Mouse (Mus musculus): ENCODE measurements around the gene St6gal1. TPM values are rescaled to one million over a fixed set of nuclear protein-coding genes. Genes with fewer than 3 reads are reported as not detected.

Gene St6gal1
- polyA plus RNA-seq, 1 experiment from 2014 or later = 30.6 TPM

DNA sequence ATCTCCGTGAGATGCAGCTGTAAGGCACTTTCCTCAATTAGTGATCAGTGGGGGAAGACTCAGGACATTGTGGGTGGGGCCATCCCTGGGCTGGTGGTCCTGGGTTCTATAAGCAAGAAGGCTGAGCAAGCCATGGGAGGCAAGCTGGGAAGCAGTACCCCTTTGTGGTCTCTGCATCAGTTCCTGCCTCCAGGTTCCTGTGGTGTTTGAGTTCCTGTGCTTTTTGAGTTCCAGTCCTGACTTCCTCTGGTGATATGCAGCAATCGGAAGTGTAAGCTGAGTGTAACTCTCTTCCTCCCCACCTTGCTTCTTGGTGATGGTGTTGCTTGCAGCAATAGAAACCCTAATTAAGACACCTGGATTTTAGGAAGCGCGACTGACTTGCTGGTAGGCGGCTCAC is 58.4 kb downstream of the St6gal1 start:
- Histone ChIP-seq H3K27ac (replicated peaks; ENCODE audit: low read depth, low read length) (no peak overlapping the region), H3K9ac (replicated peaks; ENCODE audit: low read length) (no peak overlapping the region), H3K9me3 (ENCODE audit: control insufficient read depth, low read length) (no peaks in the 10 kb centered on the region), H3K4me2 (ENCODE audit: low read length) (no peak overlapping the region), H3K36me3 (ENCODE audit: control insufficient read depth, insufficient read depth, low read length) (no peaks in the 10 kb centered on the region), H3K27me3 (ENCODE audit: control insufficient read depth, insufficient read depth, low read length) (no peaks in the 10 kb centered on the region), H3K4me1 (ENCODE audit: control insufficient read depth, insufficient read depth, low read length) (0 out of 2 replicates have a peak, but pooled peaks cover 6% of the 10 kb centered on the region), H3K4me3 (replicated peaks; ENCODE audit: low read depth, low read length) (no peak overlapping the region)
- no peak for DNase-seq
- 94% methylated on average over 5 of the region's 5 CpGs for WGBS
- ATAC-seq (ENCODE audit: low FRiP score, low TSS enrichment) = no peak

DNA sequence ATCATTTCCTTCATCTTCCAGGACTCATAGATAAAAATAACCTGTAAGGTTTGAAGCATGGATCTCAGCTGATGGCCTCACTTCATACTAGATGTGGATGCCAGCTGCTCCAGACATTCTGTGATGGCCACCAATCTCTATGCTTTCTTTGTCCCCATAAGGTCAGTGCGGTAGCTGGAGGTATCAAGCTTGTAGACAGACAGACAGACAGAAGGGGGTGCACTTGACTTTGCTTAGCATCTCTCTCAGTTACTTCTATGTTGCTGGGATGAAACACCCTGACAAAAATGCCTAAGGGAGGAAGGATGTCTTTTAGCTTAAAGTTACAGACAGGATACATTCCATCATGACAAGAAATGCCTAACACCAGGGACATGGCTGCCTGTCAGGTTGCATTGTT is 59.1 kb downstream of the St6gal1 start:
- Histone ChIP-seq H3K9me3 (ENCODE audit: control insufficient read depth, low read length) (no peaks in the 10 kb centered on the region), H3K36me3 (ENCODE audit: control insufficient read depth, insufficient read depth, low read length) (no peaks in the 10 kb centered on the region), H3K4me3 (replicated peaks; ENCODE audit: low read depth, low read length) (no peak overlapping the region), H3K27me3 (ENCODE audit: control insufficient read depth, insufficient read depth, low read length) (no peaks in the 10 kb centered on the region), H3K27ac (replicated peaks; ENCODE audit: low read depth, low read length) (no peak overlapping the region), H3K4me2 (ENCODE audit: low read length) (no peak overlapping the region), H3K9ac (replicated peaks; ENCODE audit: low read length) (no peak overlapping the region), H3K4me1 (ENCODE audit: control insufficient read depth, insufficient read depth, low read length) (0 out of 2 replicates have a peak, but pooled peaks cover 6% of the 10 kb centered on the region)
- WGBS = 94% methylated on average over 1 of the region's 1 CpGs
- ATAC-seq (ENCODE audit: low FRiP score, low TSS enrichment) (no peak), DNase-seq (no peak)

DNA sequence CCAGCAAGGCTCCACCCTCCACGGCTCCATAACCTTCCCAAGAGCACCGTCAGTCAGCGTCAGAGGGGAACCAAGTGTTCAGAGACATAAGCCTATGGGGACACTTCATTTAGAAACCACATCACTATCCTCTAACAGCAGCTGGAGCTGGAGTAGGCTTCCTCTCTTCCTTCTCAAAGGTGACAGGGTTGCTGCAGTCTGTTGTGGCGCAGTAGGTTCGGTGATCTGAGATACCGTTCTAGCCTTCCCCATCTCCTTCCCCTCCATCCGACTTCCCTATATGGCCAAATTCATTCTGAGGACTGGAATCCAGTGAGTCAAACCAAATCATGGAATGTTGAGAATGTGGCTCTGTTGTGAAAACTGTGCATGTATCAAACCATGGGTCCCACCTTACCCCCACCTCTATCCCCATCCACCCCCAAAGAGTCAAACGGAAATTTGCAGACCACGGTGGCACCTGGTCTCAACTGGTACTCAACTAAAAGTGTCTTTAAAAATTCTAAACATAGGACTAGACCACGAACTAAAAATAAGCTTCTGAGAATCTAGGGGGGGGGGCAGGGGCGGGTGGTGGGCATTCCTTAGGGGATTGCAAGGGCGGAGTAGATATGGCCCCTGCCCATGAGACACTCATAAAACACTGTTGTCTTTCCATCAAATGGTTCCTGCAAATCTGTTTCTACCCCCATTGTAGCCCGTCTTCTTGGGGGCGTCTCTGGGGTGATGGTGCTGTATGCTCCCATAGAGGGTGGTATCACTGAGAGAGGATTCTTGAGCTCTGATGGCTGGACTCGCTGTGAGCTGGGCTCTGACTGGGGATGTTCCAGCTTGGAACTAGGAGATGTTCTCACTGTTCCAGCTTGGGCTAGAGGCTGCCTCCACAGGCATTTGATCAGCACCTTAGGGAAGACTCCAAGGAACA is 60.2 kb downstream of the St6gal1 start:
- ATAC-seq (ENCODE audit: low FRiP score, low TSS enrichment) (no peak), DNase-seq (no peak)
- Histone ChIP-seq H3K9ac (replicated peaks; ENCODE audit: low read length) (no peak overlapping the region), H3K27me3 (ENCODE audit: control insufficient read depth, insufficient read depth, low read length) (no peaks in the 10 kb centered on the region), H3K9me3 (ENCODE audit: control insufficient read depth, low read length) (no peaks in the 10 kb centered on the region), H3K4me3 (replicated peaks; ENCODE audit: low read depth, low read length) (no peak overlapping the region), H3K27ac (replicated peaks; ENCODE audit: low read depth, low read length) (no peak overlapping the region), H3K36me3 (ENCODE audit: control insufficient read depth, insufficient read depth, low read length) (no peaks in the 10 kb centered on the region), H3K4me1 (ENCODE audit: control insufficient read depth, insufficient read depth, low read length) (0 out of 2 replicates have a peak, but pooled peaks cover 6% of the 10 kb centered on the region), H3K4me2 (ENCODE audit: low read length) (no peak overlapping the region)
- 91% methylated on average over 15 of the region's 15 CpGs for WGBS

DNA sequence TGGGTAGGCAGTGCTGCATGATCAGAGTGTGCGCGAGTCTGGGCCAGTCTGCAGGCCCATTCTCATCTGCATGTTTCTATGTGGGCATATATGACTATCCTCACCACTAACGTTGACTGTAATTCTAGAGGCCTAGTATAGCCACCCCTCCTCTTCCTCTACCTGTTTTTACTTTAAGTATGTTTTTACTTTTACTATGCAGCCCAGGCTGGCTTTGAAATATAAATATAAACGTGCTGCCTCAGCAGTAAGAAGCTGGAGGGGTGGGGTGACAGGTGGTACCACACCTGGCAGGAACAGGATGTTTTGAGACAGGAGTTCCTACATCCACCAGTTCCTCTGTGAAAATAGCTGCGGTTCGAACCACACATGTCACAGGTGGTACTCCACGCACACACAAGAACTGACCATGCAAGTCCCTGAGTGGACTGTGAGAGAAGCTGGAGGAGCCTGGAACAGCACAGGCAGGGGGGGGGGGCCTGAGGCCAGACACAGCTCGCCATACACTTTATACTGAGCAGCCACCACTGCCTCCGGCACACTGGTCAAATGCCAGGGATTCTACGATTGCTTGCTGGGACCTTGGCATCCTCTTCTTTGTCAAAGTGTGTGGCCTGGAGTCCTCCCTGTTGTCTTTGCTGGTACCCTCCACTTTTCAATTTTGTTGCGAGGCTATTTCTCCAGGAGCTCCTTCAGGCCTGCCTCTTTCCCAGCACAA is 62.0 kb downstream of the St6gal1 start:
- H3K4me3 ChIP-seq (replicated peaks; ENCODE audit: low read depth, low read length) = no peak overlapping the region
- DNase-seq (no peak), ATAC-seq (ENCODE audit: low FRiP score, low TSS enrichment) (no peak)
- 89% methylated on average over 11 of the region's 11 CpGs for WGBS
- H3K9ac ChIP-seq (replicated peaks; ENCODE audit: low read length) = no peak overlapping the region
- no peak overlapping the region for H3K4me2 ChIP-seq (ENCODE audit: low read length)
- no peaks in the 10 kb centered on the region for H3K9me3 ChIP-seq (ENCODE audit: control insufficient read depth, low read length)
- H3K27ac ChIP-seq (replicated peaks; ENCODE audit: low read depth, low read length) = no peak overlapping the region
- no peaks in the 10 kb centered on the region for H3K36me3 ChIP-seq (ENCODE audit: control insufficient read depth, insufficient read depth, low read length)
- no peaks in the 10 kb centered on the region for H3K27me3 ChIP-seq (ENCODE audit: control insufficient read depth, insufficient read depth, low read length)
- H3K4me1 ChIP-seq (ENCODE audit: control insufficient read depth, insufficient read depth, low read length) = no peaks in the 10 kb centered on the region

DNA sequence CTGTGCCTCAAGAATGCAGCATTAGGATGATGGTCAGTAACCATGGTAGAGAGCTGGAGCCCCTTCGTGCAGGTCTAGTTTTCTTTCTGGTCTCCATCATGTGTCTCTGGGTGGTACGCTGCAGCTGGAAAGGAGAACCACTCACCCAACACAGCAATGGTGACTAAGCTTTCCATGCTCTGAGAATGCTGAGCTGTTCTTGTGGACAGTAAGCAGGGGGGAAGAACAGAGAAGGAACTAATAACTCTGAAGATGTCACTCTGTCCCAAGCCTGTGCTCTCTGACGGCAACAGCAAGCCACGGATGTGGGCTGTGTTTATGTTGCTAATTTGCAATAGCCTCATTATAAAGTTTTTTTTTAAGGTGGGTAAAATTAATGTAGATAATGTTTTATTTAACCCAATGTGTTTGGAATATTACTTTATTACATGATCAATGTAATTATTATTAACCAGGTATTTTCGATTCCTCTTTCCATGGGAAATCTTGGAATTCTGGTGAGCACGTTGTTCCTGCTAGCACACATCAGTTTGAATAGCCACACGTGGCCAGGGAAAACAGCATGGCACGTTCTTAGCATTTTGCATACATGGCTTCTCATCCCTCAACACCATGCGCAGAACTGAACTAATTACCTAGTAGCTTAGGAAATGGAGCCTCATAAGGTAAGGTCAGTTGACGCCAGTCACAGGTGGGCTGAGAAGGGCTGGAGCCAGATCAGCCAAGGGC is 62.9 kb downstream of the St6gal1 start:
- ATAC-seq (ENCODE audit: low FRiP score, low TSS enrichment) = no peak

DNA sequence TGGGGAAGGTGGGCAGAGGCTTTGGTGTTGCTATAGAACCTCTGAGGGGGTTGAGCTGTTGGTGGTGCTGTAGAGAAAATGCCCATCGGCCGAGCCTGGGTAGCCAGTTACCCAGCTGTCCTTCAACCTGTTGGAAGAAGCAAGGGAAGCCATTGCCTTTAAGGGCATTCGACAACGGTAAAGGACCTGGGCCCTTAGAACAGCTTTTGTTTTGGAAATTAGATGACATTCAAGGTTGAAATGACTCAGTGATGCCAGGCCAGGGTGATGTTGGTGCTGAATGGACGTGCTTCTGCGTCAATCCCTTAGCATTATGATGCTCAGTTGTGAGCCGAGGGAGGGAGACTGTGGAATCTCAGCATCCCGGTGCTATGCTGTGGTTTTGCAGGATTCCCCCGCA is 63.6 kb downstream of the St6gal1 start:
- 96% methylated on average over 9 of the region's 9 CpGs for WGBS
- no peak overlapping the region for H3K4me2 ChIP-seq (ENCODE audit: low read length)
- H3K4me1 ChIP-seq (ENCODE audit: control insufficient read depth, insufficient read depth, low read length) = no peaks in the 10 kb centered on the region
- no peak for ATAC-seq (ENCODE audit: low FRiP score, low TSS enrichment)
- H3K27me3 ChIP-seq (ENCODE audit: control insufficient read depth, insufficient read depth, low read length) = no peaks in the 10 kb centered on the region
- no peak overlapping the region for H3K4me3 ChIP-seq (replicated peaks; ENCODE audit: low read depth, low read length)
- no peaks in the 10 kb centered on the region for H3K36me3 ChIP-seq (ENCODE audit: control insufficient read depth, insufficient read depth, low read length)
- H3K9me3 ChIP-seq (ENCODE audit: control insufficient read depth, low read length) = no peaks in the 10 kb centered on the region
- DNase-seq = no peak
- no peak overlapping the region for H3K9ac ChIP-seq (replicated peaks; ENCODE audit: low read length)
- no peak overlapping the region for H3K27ac ChIP-seq (replicated peaks; ENCODE audit: low read depth, low read length)

More for the DNA sequence above, 62.9 kb downstream of the St6gal1 start:
- Histone ChIP-seq H3K4me3 (replicated peaks; ENCODE audit: low read depth, low read length) (no peak overlapping the region), H3K27ac (replicated peaks; ENCODE audit: low read depth, low read length) (no peak overlapping the region), H3K9me3 (ENCODE audit: control insufficient read depth, low read length) (no peaks in the 10 kb centered on the region), H3K4me1 (ENCODE audit: control insufficient read depth, insufficient read depth, low read length) (no peaks in the 10 kb centered on the region), H3K4me2 (ENCODE audit: low read length) (no peak overlapping the region), H3K36me3 (ENCODE audit: control insufficient read depth, insufficient read depth, low read length) (no peaks in the 10 kb centered on the region), H3K27me3 (ENCODE audit: control insufficient read depth, insufficient read depth, low read length) (no peaks in the 10 kb centered on the region), H3K9ac (replicated peaks; ENCODE audit: low read length) (no peak overlapping the region)
- WGBS = 97% methylated on average over 10 of the region's 10 CpGs
- DNase-seq = no peak

DNA sequence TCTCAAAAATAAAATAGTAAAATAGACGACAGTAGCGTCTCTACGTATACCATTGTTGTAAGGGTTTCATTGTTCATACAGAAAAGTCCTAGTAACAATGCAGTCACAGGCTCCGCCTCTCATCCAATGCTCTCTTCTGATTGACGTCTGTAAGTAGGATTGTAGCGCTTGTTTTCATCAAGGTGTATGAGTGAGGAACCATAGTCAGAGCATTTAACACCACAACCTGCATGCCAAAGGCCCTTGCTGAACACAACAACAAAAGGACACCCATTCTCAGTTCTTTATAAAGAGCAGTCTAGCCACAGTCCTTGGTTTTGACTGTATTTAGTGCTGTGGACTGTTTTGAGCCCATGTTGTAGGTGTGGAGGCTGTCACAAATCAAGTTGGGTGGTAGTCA is 64.9 kb downstream of the St6gal1 start:
- no peaks in the 10 kb centered on the region for H3K36me3 ChIP-seq (ENCODE audit: control insufficient read depth, insufficient read depth, low read length)
- no peaks in the 10 kb centered on the region for H3K9me3 ChIP-seq (ENCODE audit: control insufficient read depth, low read length)
- no peak overlapping the region for H3K27ac ChIP-seq (replicated peaks; ENCODE audit: low read depth, low read length)
- no peaks in the 10 kb centered on the region for H3K27me3 ChIP-seq (ENCODE audit: control insufficient read depth, insufficient read depth, low read length)
- ATAC-seq (ENCODE audit: low FRiP score, low TSS enrichment) = no peak
- no peak overlapping the region for H3K4me2 ChIP-seq (ENCODE audit: low read length)
- H3K9ac ChIP-seq (replicated peaks; ENCODE audit: low read length) = no peak overlapping the region
- 91% methylated on average over 6 of the region's 6 CpGs for WGBS
- no peaks in the 10 kb centered on the region for H3K4me1 ChIP-seq (ENCODE audit: control insufficient read depth, insufficient read depth, low read length)
- no peak for DNase-seq
- H3K4me3 ChIP-seq (replicated peaks; ENCODE audit: low read depth, low read length) = no peak overlapping the region

DNA sequence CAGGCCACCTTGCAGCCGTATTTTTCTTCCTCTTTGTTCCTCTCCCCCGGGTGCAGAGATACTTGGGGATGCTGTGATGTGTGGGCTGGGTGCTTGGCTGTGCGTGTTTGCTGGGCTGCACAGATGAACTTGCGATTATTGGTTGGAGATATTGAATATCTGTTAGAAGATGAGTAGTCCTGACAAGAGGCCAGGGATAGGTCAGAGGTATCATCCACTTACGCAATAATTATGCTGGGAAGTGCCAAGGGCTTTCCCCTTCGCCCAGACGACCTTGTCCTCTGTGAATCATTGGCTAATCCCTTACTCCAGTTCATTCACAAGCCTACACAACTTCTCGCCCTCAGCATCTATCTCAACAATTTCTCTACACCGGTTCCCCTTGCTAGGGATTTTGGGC is 65.6 kb downstream of the St6gal1 start:
- no peaks in the 10 kb centered on the region for H3K9me3 ChIP-seq (ENCODE audit: control insufficient read depth, low read length)
- H3K4me3 ChIP-seq (replicated peaks; ENCODE audit: low read depth, low read length) = no peak overlapping the region
- H3K36me3 ChIP-seq (ENCODE audit: control insufficient read depth, insufficient read depth, low read length) = no peaks in the 10 kb centered on the region
- no peaks in the 10 kb centered on the region for H3K4me1 ChIP-seq (ENCODE audit: control insufficient read depth, insufficient read depth, low read length)
- DNase-seq = no peak
- no peak for ATAC-seq (ENCODE audit: low FRiP score, low TSS enrichment)
- no peaks in the 10 kb centered on the region for H3K27me3 ChIP-seq (ENCODE audit: control insufficient read depth, insufficient read depth, low read length)
- WGBS = 91% methylated on average over 9 of the region's 9 CpGs
- H3K27ac ChIP-seq (replicated peaks; ENCODE audit: low read depth, low read length) = no peak overlapping the region
- H3K4me2 ChIP-seq (ENCODE audit: low read length) = no peak overlapping the region
- H3K9ac ChIP-seq (replicated peaks; ENCODE audit: low read length) = no peak overlapping the region

Measured in midbrain, embryonic 14.5 days (tissue).